Mouse (Mus musculus): Measurements from ENCODE around the gene Stk4.

The Stk4 gene

DNA sequence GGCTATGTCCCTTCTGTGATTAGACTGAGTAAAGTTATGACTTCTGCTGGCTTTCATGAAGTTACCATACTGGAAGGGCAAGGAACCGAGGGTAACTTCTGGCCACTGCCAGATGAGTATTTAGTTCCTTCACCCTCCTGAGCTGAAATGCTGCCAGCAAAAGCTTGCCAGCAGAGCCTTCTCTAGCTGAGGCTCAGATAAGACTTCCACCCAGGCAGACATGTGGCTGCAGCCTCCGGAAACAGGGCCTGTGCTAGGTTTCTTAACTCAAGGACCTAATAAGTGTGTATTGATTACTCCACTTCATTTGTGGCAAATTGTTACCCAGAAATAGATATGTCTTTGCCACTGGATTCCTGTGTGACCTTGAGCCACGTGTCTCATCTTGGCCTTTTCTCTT lies 103.3 kb downstream of the Stk4 start:
- DNase-seq (ENCODE audit: low spot score) = peak; percentile 24

GRCm38 (mm10) chr2:164174649-164175395 lies 104.7 kb downstream of the Stk4 start:
- DNase-seq (ENCODE audit: low spot score) = no peak

- no peak for DNase-seq (ENCODE audit: low spot score)
These were observed 105.7 kb downstream of the Stk4 start for GRCm38 (mm10) chr2:164175850-164176249.

GRCm38 (mm10) chr2:164177831-164178230 lies 107.7 kb downstream of the Stk4 start:
- DNase-seq (ENCODE audit: low spot score) = no peak

DNA sequence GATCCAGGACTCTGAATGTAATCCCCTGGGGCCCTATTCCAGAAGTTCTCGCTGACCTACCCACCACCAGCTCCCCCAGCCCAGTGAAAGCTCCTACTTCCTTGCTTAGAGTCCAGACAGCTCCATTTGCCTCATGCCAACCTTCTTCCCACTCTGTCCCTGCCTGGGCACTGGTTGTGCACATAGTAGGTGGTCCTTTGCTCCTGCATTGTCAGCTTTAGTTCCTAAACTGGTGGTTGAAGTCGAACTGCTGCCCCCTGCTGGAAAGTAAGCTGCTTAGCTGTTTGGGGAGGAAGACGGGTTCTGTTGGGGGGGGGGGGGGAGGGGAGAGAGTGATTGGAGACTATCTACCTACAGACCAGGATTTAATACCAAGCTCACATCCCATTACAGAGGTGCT lies 110.0 kb downstream of the Stk4 start:
- peak; percentile 47 for DNase-seq (ENCODE audit: low spot score)

GRCm38 (mm10) chr2:164180770-164181169 lies 110.6 kb downstream of the Stk4 start:
- no peak for DNase-seq (ENCODE audit: low spot score)

GRCm38 (mm10) chr2:164182692-164183255 lies 112.7 kb downstream of the Stk4 start, which contains the start of gene Wfdc5:
Wfdc5 (minus strand) TSS chr2:164182742.
- DNase-seq (ENCODE audit: low spot score) = no peak

DNA sequence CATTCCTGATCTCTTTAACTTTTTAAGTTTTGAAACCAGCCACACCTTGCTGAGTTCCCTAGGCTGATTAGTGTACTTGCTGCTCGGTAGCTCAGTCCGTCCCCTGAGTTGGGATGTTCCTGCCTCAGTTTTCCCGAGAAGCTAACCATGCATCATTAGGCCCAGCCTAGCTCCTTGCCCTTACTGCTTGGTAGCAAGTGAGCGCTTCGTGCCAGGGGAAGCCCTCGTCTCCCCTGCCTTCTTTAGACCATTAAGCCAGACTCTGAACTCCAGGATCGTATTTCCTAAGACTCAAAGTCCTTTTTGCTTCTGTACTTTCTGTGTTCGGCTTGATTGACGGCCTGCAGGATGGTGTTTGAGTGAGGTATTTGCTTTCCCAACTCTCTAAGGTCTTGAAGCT lies 113.2 kb downstream of the Stk4 start:
- DNase-seq (ENCODE audit: low spot score) = no peak

- no peak for DNase-seq (ENCODE audit: low spot score)
These were observed 114.1 kb downstream of the Stk4 start for GRCm38 (mm10) chr2:164184145-164184719.

- DNase-seq (ENCODE audit: low spot score) = no peak
These were observed 118.6 kb downstream of the Stk4 start for GRCm38 (mm10) chr2:164188722-164189121.

DNA sequence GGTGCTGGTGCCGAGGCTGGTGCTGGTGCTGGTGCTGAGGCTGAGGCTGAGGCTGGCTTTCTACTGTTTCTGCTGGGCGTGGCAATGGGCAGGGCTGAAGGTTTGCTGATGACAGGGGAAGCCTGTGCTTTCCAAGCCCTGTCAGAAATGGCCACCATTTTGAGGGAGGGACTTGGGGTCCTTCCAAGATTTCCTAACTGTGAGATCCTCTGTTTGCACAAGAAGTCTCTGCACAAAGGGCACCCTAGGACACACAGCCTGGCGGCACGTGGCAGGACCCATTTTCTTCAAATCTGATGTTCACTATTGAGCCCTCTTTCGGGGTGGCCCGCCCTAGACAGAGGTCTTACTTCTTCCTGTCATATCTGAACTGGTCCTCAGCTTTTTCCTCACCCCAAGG lies 120.5 kb downstream of the Stk4 start, which contains the start of gene Wfdc12:
Wfdc12 (minus strand) TSS at position 33 of the 400 bp plus-strand sequence.
- DNase-seq (ENCODE audit: low spot score) = peak; percentile 78

DNA sequence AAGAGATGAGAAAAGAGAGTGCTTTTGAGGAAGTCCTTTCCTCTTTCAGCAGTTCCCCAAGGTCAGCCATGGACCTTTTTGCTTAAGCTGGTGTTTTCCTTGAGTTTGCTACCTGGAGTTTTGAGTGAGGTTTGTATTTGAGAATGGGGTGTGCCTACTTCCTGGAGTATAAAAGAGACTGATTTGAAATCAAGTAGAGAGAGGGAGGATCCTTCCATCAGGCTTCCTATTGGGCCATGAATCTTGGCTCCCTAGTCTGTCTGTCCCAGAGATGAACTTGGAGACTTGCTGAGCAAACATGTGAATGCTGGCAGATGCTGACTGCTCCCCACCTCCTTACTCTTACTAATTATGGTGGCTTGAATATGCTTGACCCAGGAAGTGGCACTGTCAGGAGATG lies 122.2 kb downstream of the Stk4 start:
- DNase-seq (ENCODE audit: low spot score) = no peak

GRCm38 (mm10) chr2:164194959-164195630 lies 125.0 kb downstream of the Stk4 start:
- peak; percentile 84 for DNase-seq (ENCODE audit: low spot score)

DNA sequence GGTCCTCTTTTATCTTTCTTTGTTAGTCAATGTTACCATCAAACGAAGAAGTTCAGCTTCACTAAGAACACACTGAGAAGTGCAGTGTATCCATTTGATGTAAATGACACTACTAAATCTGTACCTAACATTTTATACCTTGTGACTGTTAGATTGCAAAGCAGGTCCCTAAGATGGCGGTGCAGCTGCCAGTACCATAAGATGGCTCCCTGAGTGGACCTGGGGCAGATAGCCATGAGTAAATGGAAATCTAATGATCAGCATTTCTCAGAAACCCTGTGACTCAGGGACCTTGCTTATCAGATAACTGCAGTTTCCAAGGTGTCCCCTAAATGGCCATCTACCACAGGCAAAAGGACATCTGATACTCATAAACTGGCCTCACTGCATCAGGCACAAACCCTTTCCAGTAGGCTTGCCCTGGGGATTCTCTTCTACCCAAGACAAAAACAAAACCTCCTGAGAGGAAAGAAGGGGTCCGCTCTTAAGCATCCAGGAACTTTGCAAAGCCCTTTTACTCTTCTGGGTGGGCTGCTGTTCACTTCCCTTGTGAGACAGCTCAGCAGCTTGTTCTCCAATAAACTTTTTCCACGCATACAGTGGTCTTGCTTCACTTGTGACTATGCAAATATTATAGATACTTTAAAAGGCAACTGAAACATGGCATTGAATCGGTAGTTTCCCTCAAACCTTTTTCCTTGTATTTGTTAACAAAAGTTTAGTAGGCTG lies 126.0 kb downstream of the Stk4 start:
- no peak for DNase-seq (ENCODE audit: low spot score)

- DNase-seq (ENCODE audit: low spot score) = peak; percentile 24
These were observed 126.5 kb downstream of the Stk4 start for GRCm38 (mm10) chr2:164196700-164196990.

DNA sequence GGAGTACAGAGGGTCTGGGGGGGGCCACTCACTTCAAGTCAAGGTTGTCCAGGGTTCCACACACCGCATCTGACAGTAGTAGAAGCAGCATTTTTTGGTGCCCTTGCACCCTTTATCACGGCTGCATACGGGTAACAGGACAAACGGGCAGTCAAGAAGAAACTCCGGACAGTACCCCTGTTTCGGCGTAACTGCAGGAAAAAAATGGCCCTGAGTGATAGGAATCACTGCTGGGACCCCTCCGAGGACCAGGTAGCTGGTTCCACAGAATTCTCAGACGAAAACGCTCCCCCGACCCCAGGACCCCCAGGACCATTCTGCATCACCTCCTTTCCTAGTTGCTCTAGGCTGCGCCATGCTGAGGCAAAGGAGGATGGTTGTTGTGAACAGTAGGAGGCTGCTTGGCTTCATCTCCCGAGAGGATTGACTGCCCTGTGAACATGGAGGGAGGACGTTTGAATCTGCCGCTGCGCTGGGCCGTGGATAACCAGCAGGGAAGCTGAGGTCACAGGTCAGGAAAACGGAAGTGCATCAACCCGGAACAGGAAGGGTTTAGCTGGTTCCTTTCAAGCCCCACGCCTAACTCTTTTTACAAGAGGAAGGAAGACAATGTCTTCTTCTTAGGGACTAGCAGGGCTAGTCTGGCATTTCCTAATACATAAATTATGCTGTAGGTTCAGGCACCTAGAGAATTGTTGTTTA lies 129.7 kb downstream of the Stk4 start, which contains the start of gene Wfdc15a:
Wfdc15a (minus strand) TSS at position 505 of the 702 bp plus-strand sequence.
- DNase-seq (ENCODE audit: low spot score) = no peak

Measured in adipocyte (in vitro differentiated cells).